Comparison of ENCODE assay signal across 8 mouse cellular contexts in genomic region chr9:90113651-90114566, GRCm38 (mm10). TPM values are rescaled to one million over a fixed set of nuclear protein-coding genes. Genes with fewer than 3 reads are reported as not detected.
DNase-seq lines count a peak whose midpoint lies in the region; ATAC-seq and TF ChIP-seq lines count a peak whose summit lies in the region.

No protein-coding gene starts in this region.

- peaks cover 53% of the 10 kb centered on the region for H3K4me1 ChIP-seq in E14TG2a.4 (replicated peaks; ENCODE audit: low read depth, low read length)
- peaks cover 35% of the 10 kb centered on the region for H3K4me1 ChIP-seq in forebrain, embryonic 13.5 days
- peaks cover 37% of the 10 kb centered on the region for H3K4me1 ChIP-seq in neural tube, embryonic 15.5 days

- H3K27ac ChIP-seq in forebrain, embryonic 13.5 days = peak overlapping the region; percentile 98
- H3K27ac ChIP-seq in neural tube, embryonic 15.5 days (replicated peaks) = peak overlapping the region; percentile 99

- H3K36me3 ChIP-seq in E14TG2a.4 (ENCODE audit: insufficient read depth, low read length) = peaks cover 14% of the 10 kb centered on the region
- peaks cover 6% of the 10 kb centered on the region; the same call in 1 of the 2 replicates for H3K36me3 ChIP-seq in forebrain, embryonic 13.5 days (ENCODE audit: poor library complexity, severe bottlenecking)
- 0 out of 2 replicates have a peak, but pooled peaks cover under 1% of the 10 kb centered on the region for H3K36me3 ChIP-seq in neural tube, embryonic 15.5 days

- H3K9ac ChIP-seq in forebrain, embryonic 13.5 days = peak overlapping the region; percentile 97
- peak overlapping the region; percentile 97 for H3K9ac ChIP-seq in neural tube, embryonic 15.5 days (replicated peaks)

- peak overlapping the region; percentile 85 for H3K4me2 ChIP-seq in forebrain, embryonic 13.5 days
- peak overlapping the region; percentile 76 for H3K4me2 ChIP-seq in neural tube, embryonic 15.5 days

- H3K27me3 ChIP-seq in E14TG2a.4 (ENCODE audit: insufficient read depth, low read length) = no peaks in the 10 kb centered on the region
- H3K27me3 ChIP-seq in forebrain, embryonic 13.5 days = no peaks in the 10 kb centered on the region
- H3K27me3 ChIP-seq in neural tube, embryonic 15.5 days (replicated peaks) = no peaks in the 10 kb centered on the region; the same call in 1 of the 2 replicates

- DNase-seq in heart, postnatal 10 days = peak; percentile 93 to 94
- peak; percentile 94 for DNase-seq in layer of hippocampus, adult 11-12 months (ENCODE audit: low spot score)
- DNase-seq in lung, adult 18-20 months = peak; percentile 95 to 96
- DNase-seq in testis, postnatal 14 days (ENCODE audit: low spot score) = peak; percentile 90

- TF ChIP-seq CTCF in E14TG2a.4 (conservative IDR thresholded peaks at IDR 0.05; ENCODE audit: low read length) = no peak

- intact Hi-C loops in heart, postnatal 10 days (cut with DNase I) = loop anchor here (1.0 kb wide), 1 partner anchor 12 kb away; no protein-coding TSS in a partner anchor

- H3K9me3 ChIP-seq in E14TG2a.4 (ENCODE audit: low read length) = no peaks in the 10 kb centered on the region
- H3K9me3 ChIP-seq in forebrain, embryonic 13.5 days (replicated peaks) = no peaks in the 10 kb centered on the region
- H3K9me3 ChIP-seq in neural tube, embryonic 15.5 days (replicated peaks) = no peaks in the 10 kb centered on the region

- under 1% methylated on average over 82 of the region's 82 CpGs for WGBS in forebrain, embryonic 13.5 days
- under 1% methylated on average over 82 of the region's 82 CpGs for WGBS in neural tube, embryonic 15.5 days

- peak; percentile 53 for ATAC-seq in cerebellum, adult (ENCODE audit: insufficient number of reproducible peaks, low FRiP score, low TSS enrichment)
- ATAC-seq in forebrain, embryonic 13.5 days = peak; percentile 70
- peak; percentile 80 for ATAC-seq in neural tube, embryonic 15.5 days (ENCODE audit: low FRiP score)

- H3K4me3 ChIP-seq in E14TG2a.4 (replicated peaks; ENCODE audit: low read length) = peak overlapping the region; percentile 94
- H3K4me3 ChIP-seq in forebrain, embryonic 13.5 days = peak overlapping the region; percentile 92
- H3K4me3 ChIP-seq in neural tube, embryonic 15.5 days (replicated peaks) = peak overlapping the region; percentile 84

RNA-seq across cellular contexts. Expression of gene Morf4l1, which starts 0.7 kb away (rescaled TPM):
- 475 and 483 TPM in 2 replicates for polyA plus RNA-seq in forebrain, embryonic 13.5 days (2015; fragmentation: Nextera tagmentation; extraction: Ambion mirVana)
- 100 to 1,000 TPM; 292 to 311 TPM for total RNA-seq in heart, postnatal 10 days (2021)
- 520 and 554 TPM in 2 replicates for polyA plus RNA-seq in neural tube, embryonic 15.5 days (2015; fragmentation: Nextera tagmentation; extraction: Ambion mirVana)

RNA-seq across cellular contexts. Expression of gene Adamts7, which starts 49.0 kb away (rescaled TPM):
- polyA plus RNA-seq in forebrain, embryonic 13.5 days (2015; fragmentation: Nextera tagmentation; extraction: Ambion mirVana) = 13.6 and 15.4 TPM in 2 replicates
- 10 to 100 TPM; 21.8 to 24.0 TPM for total RNA-seq in heart, postnatal 10 days (2021)
- polyA plus RNA-seq in neural tube, embryonic 15.5 days (2015; fragmentation: Nextera tagmentation; extraction: Ambion mirVana) = 8.0 and 8.5 TPM in 2 replicates

RNA-seq across cellular contexts. Expression of gene Ctsh, which starts 60.0 kb away (rescaled TPM):
- polyA plus RNA-seq in forebrain, embryonic 13.5 days (2015; fragmentation: Nextera tagmentation; extraction: Ambion mirVana) = 8.2 and 9.3 TPM in 2 replicates
- 10 to 100 TPM; 42.1 to 46.6 TPM for total RNA-seq in heart, postnatal 10 days (2021)
- polyA plus RNA-seq in neural tube, embryonic 15.5 days (2015; fragmentation: Nextera tagmentation; extraction: Ambion mirVana) = 41.7 and 48.1 TPM in 2 replicates

Comparison
In these comparisons a context has a peak if more than half of its experiments do, and no peak if none do; other contexts are left out.
1. Peak in every context shown above with its lines: DNase-seq, ATAC-seq, H3K4me3 ChIP-seq and H3K27ac ChIP-seq.